Mouse (Mus musculus) layer of hippocampus, adult 2 months (tissue): ENCODE results near the gene Pmpca. TPM values are rescaled to one million over a fixed set of nuclear protein-coding genes. Genes with fewer than 3 reads are reported as not detected.
A peak's percentile ranks its signal among the peaks of the same experiment; 100 is the strongest.

Experiments used
- DNase-seq, 2 experiments: peaks; one replicate each; pipeline ENCODE4 v3.0.0; 2022; ENCODE audit warnings: low spot score in 2 of 2
- H3K27ac ChIP-seq: fragments of 200-600 bp; 2 replicates; pipeline ENCODE4 v1.8.1; 2022
- H3K4me3 ChIP-seq: fragments of 200-600 bp; 2 replicates; pipeline ENCODE4 v1.8.1; 2022; ENCODE audit warnings: mild to moderate bottlenecking
- CTCF ChIP-seq: fragments of 200-600 bp; conservative IDR thresholded peaks from 2 replicates; pipeline ENCODE4 v1.8.1; 2022; ENCODE audit warnings: antibody characterized with exemption, mild to moderate bottlenecking, moderate library complexity
- long read RNA-seq, 2 experiments: library from polyadenylated mRNA; stranded (forward); transcript quantifications; one replicate each; pipeline ENCODE4 v2.0.0; 2021; ENCODE audit warnings: borderline mapping rate in 2 of 2
- total RNA-seq, 2 experiments: library from RNA; stranded (reverse); gene quantifications; 2 replicates each; pipeline ENCODE4 v1.2.3; 2021

The Pmpca gene
- 100 to 1,000 TPM in 1 of 2 experiments, 10 to 100 TPM in 1; 89.2 to 100 TPM for total RNA-seq
- long read RNA-seq, experiment 1, transcript Pmpca-201 (13 exons, 3,135 nt) = major isoform, 63 of 109 reads
- long read RNA-seq, experiment 1, partial matches to known transcripts = 10 of 109 reads
- long read RNA-seq, experiment 1, other reads (novel, unspliced or antisense) = 32 of 109 reads
- long read RNA-seq, experiment 2, transcript Pmpca-201 (13 exons, 3,135 nt) = major isoform, 93 of 139 reads
- long read RNA-seq, experiment 2, partial matches to known transcripts = 26 of 139 reads
- long read RNA-seq, experiment 2, other reads (novel, unspliced or antisense) = 19 of 139 reads

- DNase-seq = peak; percentile 82 to 85
Observed at GRCm38 (mm10) chr2:26389154-26389690, at the start of gene Pmpca, which contains the start of gene Entr1. Gene Pmpca, plus strand, starts transcription at chr2:26389339. Gene Entr1, minus strand, starts transcription at chr2:26389316.

GRCm38 (mm10) chr2:26341510-26341981, 47.6 kb upstream of the Pmpca start:
- Histone ChIP-seq H3K4me3 (no peak overlapping the region), H3K27ac (peak overlapping the region; percentile 63)
- DNase-seq = no peak
- TF ChIP-seq CTCF = no peak

More at GRCm38 (mm10) chr2:26389154-26389690, at the start of gene Pmpca, which contains the start of gene Entr1:
- peak within 1 kb of the TSS; percentile 89 for H3K27ac ChIP-seq
- 0 out of 2 replicates have a peak, but pooled peaks have one; percentile 3 for TF ChIP-seq CTCF
- H3K4me3 ChIP-seq = peak within 1 kb of the TSS; percentile 98

GRCm38 (mm10) chr2:26342044-26342443, 47.1 kb upstream of the Pmpca start:
- Histone ChIP-seq H3K27ac (peak overlapping the region; percentile 63), H3K4me3 (no peak overlapping the region)
- no peak for TF ChIP-seq CTCF
- peak; percentile 58 to 61 for DNase-seq

GRCm38 (mm10) chr2:26342609-26343490, 46.3 kb upstream of the Pmpca start:
- no peak overlapping the region for H3K4me3 ChIP-seq
- peak overlapping the region; percentile 63; the same call in 1 of the 2 replicates for H3K27ac ChIP-seq
- TF ChIP-seq CTCF = no peak
- DNase-seq = no peak

- peak overlapping the region; percentile 10; the same call in 1 of the 2 replicates for H3K27ac ChIP-seq
- DNase-seq = no peak
- H3K4me3 ChIP-seq = no peak overlapping the region
- no peak for TF ChIP-seq CTCF
Observed at GRCm38 (mm10) chr2:26348241-26348640, 40.9 kb upstream of the Pmpca start.

- peak; percentile 84 for TF ChIP-seq CTCF
- Histone ChIP-seq H3K27ac (peak within 1 kb of the TSS; percentile 92), H3K4me3 (peak within 1 kb of the TSS; percentile 75)
- peak; percentile 92 to 96 for DNase-seq
Observed at GRCm38 (mm10) chr2:26351358-26352290, 37.5 kb upstream of the Pmpca start, which contains the start of gene Dnlz. Gene Dnlz, minus strand, starts transcription at chr2:26352110.

- no peak for DNase-seq
- peak; percentile 55 for TF ChIP-seq CTCF
- Histone ChIP-seq H3K4me3 (peak overlapping the region; percentile 75), H3K27ac (peak overlapping the region; percentile 92)
Observed at GRCm38 (mm10) chr2:26352291-26352910, 36.7 kb upstream of the Pmpca start.

- Histone ChIP-seq H3K27ac (peak overlapping the region; percentile 92), H3K4me3 (peak overlapping the region; percentile 75)
- DNase-seq = no peak
- no peak for TF ChIP-seq CTCF
Observed at GRCm38 (mm10) chr2:26353066-26353980, 35.8 kb upstream of the Pmpca start.

GRCm38 (mm10) chr2:26354401-26354800, 34.7 kb upstream of the Pmpca start:
- Histone ChIP-seq H3K4me3 (no peak overlapping the region), H3K27ac (no peak overlapping the region)
- TF ChIP-seq CTCF = no peak
- no peak for DNase-seq

- Histone ChIP-seq H3K4me3 (no peak overlapping the region), H3K27ac (no peak overlapping the region)
- TF ChIP-seq CTCF = no peak
- DNase-seq = no peak
Observed at GRCm38 (mm10) chr2:26356231-26356630, 32.9 kb upstream of the Pmpca start.
